In the genomic region with DNA sequence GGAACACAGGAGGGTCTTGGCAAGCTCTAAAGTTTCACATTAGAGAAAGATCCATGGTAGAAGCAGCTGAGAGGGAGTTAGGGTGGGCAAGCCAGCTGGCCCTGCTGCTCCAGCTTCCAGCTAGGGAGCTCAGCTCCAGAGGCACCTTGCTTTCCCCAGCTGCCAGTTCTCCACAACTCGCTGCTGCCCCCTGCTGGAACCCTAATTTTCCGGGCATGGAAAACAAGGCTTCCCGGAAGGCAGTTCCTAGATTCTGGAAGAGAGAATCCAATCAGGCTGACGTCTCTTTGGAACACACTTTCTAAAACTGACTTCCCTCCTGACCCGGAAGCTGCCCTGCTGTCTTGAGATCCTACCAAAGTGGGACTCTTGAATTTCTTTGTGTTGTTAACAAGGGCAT, we compare ENCODE assay signal across 9 mouse cellular contexts. TPM values are rescaled to one million over a fixed set of nuclear protein-coding genes. Genes with fewer than 3 reads are reported as not detected.
DNase-seq lines count a peak whose midpoint lies in the region; ATAC-seq and TF ChIP-seq lines count a peak whose summit lies in the region.
"Had no signal": no experiment of that assay in that cellular context is flagged by ENCODE, and none has a peak within 500 bp of the region (broad histone marks: within the 10 kb centered on the region; RNA-seq: fewer than 3 reads in every experiment).

No protein-coding gene starts in this region.

- no peak overlapping the region for H3K4me2 ChIP-seq in midbrain, embryonic 16.5 days (ENCODE audit: low read length)
- no peak overlapping the region for H3K4me2 ChIP-seq in limb, embryonic 13.5 days (replicated peaks)
- no peak overlapping the region for H3K4me2 ChIP-seq in neural tube, embryonic 13.5 days
- H3K4me2 ChIP-seq: embryonic facial prominence, embryonic 13.5 days had no signal

- H3K4me1 ChIP-seq in midbrain, embryonic 10.5 days, result peaks cover 14% of the 10 kb centered on the region
- H3K4me1 ChIP-seq in midbrain, embryonic 16.5 days (ENCODE audit: control insufficient read depth, insufficient read depth, low read length), result peaks cover 12% of the 10 kb centered on the region
- peaks cover 8% of the 10 kb centered on the region; the same call in 1 of the 2 replicates for H3K4me1 ChIP-seq in cerebellum, adult 2 months (ENCODE audit: control insufficient read depth, insufficient read depth, low read length)
- peaks cover 22% of the 10 kb centered on the region for H3K4me1 ChIP-seq in limb, embryonic 13.5 days
- peaks cover 21% of the 10 kb centered on the region for H3K4me1 ChIP-seq in neural tube, embryonic 13.5 days (replicated peaks)
- peaks cover 4% of the 10 kb centered on the region for H3K4me1 ChIP-seq in thymus, adult 2 months (replicated peaks; ENCODE audit: control insufficient read depth, insufficient read depth, low read length)

- no peaks in the 10 kb centered on the region for H3K36me3 ChIP-seq in midbrain, embryonic 10.5 days
- H3K36me3 ChIP-seq in midbrain, embryonic 16.5 days (ENCODE audit: control insufficient read depth, insufficient read depth, low read length), result no peaks in the 10 kb centered on the region
- H3K36me3 ChIP-seq in limb, embryonic 13.5 days, result peaks cover 15% of the 10 kb centered on the region
- H3K36me3 ChIP-seq in neural tube, embryonic 13.5 days, result no peaks in the 10 kb centered on the region
- no peaks in the 10 kb centered on the region for H3K36me3 ChIP-seq in thymus, adult 2 months (ENCODE audit: control insufficient read depth, insufficient read depth, low read length)

- peak; percentile 89 for TF ChIP-seq CTCF in cerebellum, adult 2 months (IDR thresholded peaks at IDR 0.05; ENCODE audit: borderline replicate concordance, insufficient read depth, low read depth, low read length)
- TF ChIP-seq CTCF in thymus, adult 2 months (IDR thresholded peaks at IDR 0.05; ENCODE audit: borderline replicate concordance, control insufficient read depth, extremely low read depth, insufficient read depth, low read length, poor library complexity), result peak; percentile 82

- no peak overlapping the region for H3K9ac ChIP-seq in midbrain, embryonic 16.5 days (ENCODE audit: low read depth, low read length)
- no peak overlapping the region for H3K9ac ChIP-seq in limb, embryonic 13.5 days
- 0 out of 2 replicates have a peak overlapping the region, but pooled peaks have one; percentile 6 for H3K9ac ChIP-seq in neural tube, embryonic 13.5 days
- H3K9ac ChIP-seq: embryonic facial prominence, embryonic 13.5 days had no signal

- 6% methylated on average over 5 of the region's 5 CpGs for WGBS in midbrain, embryonic 10.5 days
- 5% methylated on average over 5 of the region's 5 CpGs for WGBS in midbrain, embryonic 16.5 days
- whole genome bisulfite sequencing in cerebellum, adult 2 months, result 2% methylated on average over 5 of the region's 5 CpGs
- 5% methylated on average over 5 of the region's 5 CpGs for WGBS in limb, embryonic 13.5 days
- WGBS in neural tube, embryonic 13.5 days, result 1% methylated on average over 5 of the region's 5 CpGs
- whole genome bisulfite sequencing in thymus, adult 2 months, result 12% methylated on average over 5 of the region's 5 CpGs

- no peak overlapping the region for H3K4me3 ChIP-seq in midbrain, embryonic 10.5 days
- no peak overlapping the region for H3K4me3 ChIP-seq in midbrain, embryonic 16.5 days (ENCODE audit: low read depth, low read length)
- H3K4me3 ChIP-seq in cerebellum, adult 2 months (replicated peaks; ENCODE audit: insufficient read depth, low read depth, low read length), result no peak overlapping the region
- H3K4me3 ChIP-seq in limb, embryonic 13.5 days, result no peak overlapping the region
- H3K4me3 ChIP-seq in neural tube, embryonic 13.5 days, result no peak overlapping the region
- H3K4me3 ChIP-seq in thymus, adult 2 months (ENCODE audit: control insufficient read depth, insufficient read depth, low read length), result no peak overlapping the region
- H3K4me3 ChIP-seq: embryonic facial prominence, embryonic 13.5 days had no signal

- peak; percentile 88 for DNase-seq in midbrain, embryonic 10.5 days (ENCODE audit: low spot score)
- peak; percentile 79 to 94 for DNase-seq in cerebellum, adult 2 months
- peak; percentile 65 to 99 for DNase-seq in frontal cortex, adult 2 months (ENCODE audit: extremely low spot score in 1 of 2, low spot score in 1 of 2)
- peak; percentile 80 to 93 for DNase-seq in kidney, adult 8-10 months
- peak; percentile 80 for DNase-seq in thymus, adult 2 months

- no peak for TF ChIP-seq POLR2A in cerebellum, adult 2 months (IDR thresholded peaks at IDR 0.05; ENCODE audit: borderline replicate concordance, insufficient read depth, low read length)
- TF ChIP-seq POLR2A in thymus, adult 2 months (IDR thresholded peaks at IDR 0.05; ENCODE audit: control insufficient read depth, extremely low read depth, insufficient read depth, low read length, poor library complexity), result no peak

- H3K27me3 ChIP-seq in midbrain, embryonic 10.5 days (ENCODE audit: low read depth, poor library complexity, severe bottlenecking), result peaks cover 50% of the 10 kb centered on the region
- peaks cover 22% of the 10 kb centered on the region for H3K27me3 ChIP-seq in midbrain, embryonic 16.5 days (ENCODE audit: control insufficient read depth, insufficient read depth, low read depth, low read length)
- no peaks in the 10 kb centered on the region for H3K27me3 ChIP-seq in cerebellum, adult 2 months (ENCODE audit: control insufficient read depth, insufficient read depth, low read length)
- H3K27me3 ChIP-seq in limb, embryonic 13.5 days, result peaks cover 39% of the 10 kb centered on the region
- peaks cover 33% of the 10 kb centered on the region for H3K27me3 ChIP-seq in neural tube, embryonic 13.5 days
- H3K27me3 ChIP-seq in thymus, adult 2 months (ENCODE audit: control insufficient read depth, insufficient read depth, low read length), result no peaks in the 10 kb centered on the region

- H3K27ac ChIP-seq in midbrain, embryonic 10.5 days (replicated peaks), result no peak overlapping the region
- no peak overlapping the region for H3K27ac ChIP-seq in midbrain, embryonic 16.5 days (ENCODE audit: low read length)
- no peak overlapping the region for H3K27ac ChIP-seq in cerebellum, adult 2 months (ENCODE audit: insufficient read depth, low read length)
- H3K27ac ChIP-seq in limb, embryonic 13.5 days, result no peak overlapping the region
- H3K27ac ChIP-seq in neural tube, embryonic 13.5 days (replicated peaks), result no peak overlapping the region
- no peak overlapping the region for H3K27ac ChIP-seq in thymus, adult 2 months (ENCODE audit: control insufficient read depth, insufficient read depth, low read length)
- H3K27ac ChIP-seq: embryonic facial prominence, embryonic 13.5 days had no signal

- no peak for ATAC-seq in midbrain, embryonic 16.5 days
- 0 out of 2 replicates have a peak, but pooled peaks have one; percentile 20 for ATAC-seq in limb, embryonic 13.5 days (ENCODE audit: low FRiP score, low read depth)
- ATAC-seq in neural tube, embryonic 13.5 days (ENCODE audit: low read depth), result no peak; the same call in 1 of the 2 replicates

- no peaks in the 10 kb centered on the region for H3K9me3 ChIP-seq in midbrain, embryonic 10.5 days (replicated peaks)
- no peaks in the 10 kb centered on the region for H3K9me3 ChIP-seq in midbrain, embryonic 16.5 days (replicated peaks; ENCODE audit: control insufficient read depth, low read length, poor library complexity, severe bottlenecking)
- no peaks in the 10 kb centered on the region for H3K9me3 ChIP-seq in limb, embryonic 13.5 days
- H3K9me3 ChIP-seq in neural tube, embryonic 13.5 days, result no peaks in the 10 kb centered on the region
- H3K9me3 ChIP-seq: embryonic facial prominence, embryonic 13.5 days had no signal

RNA-seq across cellular contexts. Expression of gene Cavin1, which starts 13.4 kb away (rescaled TPM):
- 16.7 and 21.8 TPM in 2 replicates for polyA plus RNA-seq in midbrain, embryonic 10.5 days (2016; fragmentation: Nextera tagmentation; extraction: Ambion mirVana)
- polyA plus RNA-seq in midbrain, embryonic 16.5 days (2015; fragmentation: Nextera tagmentation; extraction: Ambion mirVana), result 40.0 TPM in 2 replicates
- 14.9 and 15.6 TPM in 2 replicates for polyA plus RNA-seq in cerebellum, adult 2 months (2012; rRNA removed)
- 20.9 and 21.0 TPM in 2 replicates for polyA plus RNA-seq in frontal cortex, adult 2 months (2012; rRNA removed)
- 136 and 142 TPM in 2 replicates for polyA plus RNA-seq in limb, embryonic 13.5 days (2015; fragmentation: Nextera tagmentation; extraction: Ambion mirVana)
- 46.7 and 49.3 TPM in 2 replicates for polyA plus RNA-seq in neural tube, embryonic 13.5 days (2015; fragmentation: Nextera tagmentation; extraction: Ambion mirVana)
- 18.9 and 22.4 TPM in 2 replicates for polyA plus RNA-seq in thymus, adult 2 months (2012; rRNA removed)

RNA-seq across cellular contexts. Expression of gene Stat3, which starts 17.9 kb away (rescaled TPM):
- polyA plus RNA-seq in midbrain, embryonic 10.5 days (2016; fragmentation: Nextera tagmentation; extraction: Ambion mirVana), result 16.9 and 20.4 TPM in 2 replicates
- polyA plus RNA-seq in midbrain, embryonic 16.5 days (2015; fragmentation: Nextera tagmentation; extraction: Ambion mirVana), result 37.3 and 39.0 TPM in 2 replicates
- polyA plus RNA-seq in cerebellum, adult 2 months (2012; rRNA removed), result 45.0 and 47.5 TPM in 2 replicates
- 49.1 TPM in 2 replicates for polyA plus RNA-seq in frontal cortex, adult 2 months (2012; rRNA removed)
- polyA plus RNA-seq in limb, embryonic 13.5 days (2015; fragmentation: Nextera tagmentation; extraction: Ambion mirVana), result 42.4 and 50.3 TPM in 2 replicates
- 72.3 and 82.3 TPM in 2 replicates for polyA plus RNA-seq in neural tube, embryonic 13.5 days (2015; fragmentation: Nextera tagmentation; extraction: Ambion mirVana)
- polyA plus RNA-seq in thymus, adult 2 months (2012; rRNA removed), result 140 and 147 TPM in 2 replicates

RNA-seq across cellular contexts. Expression of gene Atp6v0a1, which starts 52.0 kb away (rescaled TPM):
- 33.9 and 43.9 TPM in 2 replicates for polyA plus RNA-seq in midbrain, embryonic 10.5 days (2016; fragmentation: Nextera tagmentation; extraction: Ambion mirVana)
- 155 and 172 TPM in 2 replicates for polyA plus RNA-seq in midbrain, embryonic 16.5 days (2015; fragmentation: Nextera tagmentation; extraction: Ambion mirVana)
- polyA plus RNA-seq in cerebellum, adult 2 months (2012; rRNA removed), result 294 and 298 TPM in 2 replicates
- 312 and 317 TPM in 2 replicates for polyA plus RNA-seq in frontal cortex, adult 2 months (2012; rRNA removed)
- 34.0 and 34.4 TPM in 2 replicates for polyA plus RNA-seq in limb, embryonic 13.5 days (2015; fragmentation: Nextera tagmentation; extraction: Ambion mirVana)
- 111 and 121 TPM in 2 replicates for polyA plus RNA-seq in neural tube, embryonic 13.5 days (2015; fragmentation: Nextera tagmentation; extraction: Ambion mirVana)
- polyA plus RNA-seq in thymus, adult 2 months (2012; rRNA removed), result 35.9 and 39.7 TPM in 2 replicates
